Mouse (Mus musculus) testis, adult 2 months (tissue): ENCODE measurements around the gene Fpr1.

ENCODE experiments used
- CTCF ChIP-seq: fragments of 200-500 bp; IDR thresholded peaks from 2 replicates; pipeline ENCODE4 v1.5.1; 2012; ENCODE audit warnings: low read depth, mild to moderate bottlenecking, inconsistent platforms, low read length, moderate library complexity; ENCODE audit not compliant: control insufficient read depth, insufficient read depth, insufficient replicate concordance
- POLR2A ChIP-seq: fragments of 200-500 bp; IDR thresholded peaks from 2 replicates; pipeline ENCODE4 v1.6.1; 2012; ENCODE audit warnings: low read depth, mild to moderate bottlenecking, inconsistent platforms, low read length, moderate library complexity; ENCODE audit not compliant: control insufficient read depth

GRCm38 (mm10) chr17:17889732-17890425, 6.1 kb upstream of the Fpr1 start:
- TF ChIP-seq CTCF (no peak), POLR2A (no peak)
